ENCODE assay signal across 8 mouse cellular contexts in genomic region chr7:101933300-101933699, GRCm38 (mm10). TPM values are rescaled to one million over a fixed set of nuclear protein-coding genes. Genes with fewer than 3 reads are reported as not detected.
DNase-seq lines count a peak whose midpoint lies in the region; ATAC-seq and TF ChIP-seq lines count a peak whose summit lies in the region.

No protein-coding gene starts in this region.

- H3K36me3 ChIP-seq in heart, embryonic 10.5 days, result 0 out of 2 replicates have a peak, but pooled peaks cover 1% of the 10 kb centered on the region
- H3K36me3 ChIP-seq in C2C12 (ENCODE audit: control insufficient read depth, insufficient read depth), result no peaks in the 10 kb centered on the region
- no peaks in the 10 kb centered on the region for H3K36me3 ChIP-seq in hindbrain, embryonic 11.5 days (ENCODE audit: control insufficient read depth, insufficient read depth, low read length)
- no peaks in the 10 kb centered on the region; the same call in 1 of the 2 replicates for H3K36me3 ChIP-seq in liver, postnatal 0 days (replicated peaks; ENCODE audit: insufficient read depth, low read length)
- no peaks in the 10 kb centered on the region for H3K36me3 ChIP-seq in stomach, embryonic 16.5 days (ENCODE audit: control insufficient read depth, insufficient read depth, low read length)

- peaks cover 44% of the 10 kb centered on the region for H3K79me2 ChIP-seq in C2C12 (ENCODE audit: control insufficient read depth, insufficient read depth)

- peak overlapping the region; percentile 53 for H3K9ac ChIP-seq in hindbrain, embryonic 11.5 days (ENCODE audit: low read depth, low read length)
- H3K9ac ChIP-seq in liver, postnatal 0 days (replicated peaks), result peak overlapping the region; percentile 85
- H3K9ac ChIP-seq in stomach, embryonic 16.5 days (ENCODE audit: low read length), result peak overlapping the region; percentile 87

- no peak for TF ChIP-seq EP300 in liver, postnatal 0 days (IDR thresholded peaks at IDR 0.05; ENCODE audit: low read depth)

- ATAC-seq in hindbrain, embryonic 11.5 days (ENCODE audit: low FRiP score), result peak; percentile 61
- ATAC-seq in liver, postnatal 0 days, result peak; percentile 40
- ATAC-seq in stomach, embryonic 16.5 days (ENCODE audit: insufficient read depth, low FRiP score), result 0 out of 2 replicates have a peak, but pooled peaks have one; percentile 15

- intact Hi-C loops in heart, postnatal 25 days (cut with DNase I), result loop anchor here (5.0 kb wide), 3 partner anchors 34 to 129 kb away; no protein-coding TSS in a partner anchor
- intact Hi-C loops in left cerebral cortex, postnatal 36 days (cut with DNase I), result loop anchor here (1.0 to 5.0 kb wide), 2 partner anchors 27 to 34 kb away; partner anchors contain the start of gene Tomt

- TF ChIP-seq CTCF in C2C12 (IDR thresholded peaks at IDR 0.05; ENCODE audit: control insufficient read depth, insufficient read depth, insufficient read length), result no peak
- TF ChIP-seq CTCF in cortical plate, adult 2 months (IDR thresholded peaks at IDR 0.05; ENCODE audit: extremely low read depth, insufficient read depth, low read length), result no peak
- TF ChIP-seq CTCF in liver, postnatal 0 days (IDR thresholded peaks at IDR 0.05; ENCODE audit: low read depth), result no peak

- H3K4me3 ChIP-seq in heart, embryonic 10.5 days, result peak overlapping the region; percentile 87
- H3K4me3 ChIP-seq in C2C12 (ENCODE audit: insufficient read depth, poor library complexity, severe bottlenecking), result peak overlapping the region; percentile 43
- peak overlapping the region; percentile 57 for H3K4me3 ChIP-seq in cortical plate, adult 2 months (ENCODE audit: insufficient read depth, low read length)
- H3K4me3 ChIP-seq in hindbrain, embryonic 11.5 days (ENCODE audit: low read depth, low read length), result peak overlapping the region; percentile 92
- H3K4me3 ChIP-seq in liver, postnatal 0 days (ENCODE audit: low read depth, low read length), result peak overlapping the region; percentile 77
- peak overlapping the region; percentile 90 for H3K4me3 ChIP-seq in stomach, embryonic 16.5 days (replicated peaks; ENCODE audit: low read length)

- 6% methylated on average over 15 of the region's 15 CpGs for WGBS in heart, embryonic 10.5 days
- WGBS in hindbrain, embryonic 11.5 days, result 8% methylated on average over 15 of the region's 15 CpGs
- 4% methylated on average over 15 of the region's 15 CpGs for WGBS in liver, postnatal 0 days (ENCODE audit: insufficient replicate concordance)
- 3% methylated on average over 15 of the region's 15 CpGs for WGBS in stomach, embryonic 16.5 days

- H3K79me3 ChIP-seq in C2C12 (ENCODE audit: low read depth), result peaks cover 42% of the 10 kb centered on the region

- H3ac ChIP-seq in C2C12 (ENCODE audit: control insufficient read depth, insufficient read length, low read depth), result peak overlapping the region; percentile 53

- DNase-seq in heart, embryonic 10.5 days (ENCODE audit: low spot score), result peak; percentile 77
- DNase-seq in heart, postnatal 25 days (ENCODE audit: low spot score), result no peak
- no peak for DNase-seq in hindbrain, embryonic 11.5 days (ENCODE audit: low spot score)
- DNase-seq in liver, postnatal 0 days, result peak; percentile 42
- DNase-seq in left cerebral cortex, postnatal 36 days (ENCODE audit: low spot score in 2 of 2), result no peak

- H3K27me3 ChIP-seq in heart, embryonic 10.5 days (ENCODE audit: insufficient read depth, poor library complexity, severe bottlenecking), result no peaks in the 10 kb centered on the region
- no peaks in the 10 kb centered on the region for H3K27me3 ChIP-seq in C2C12 (ENCODE audit: control insufficient read depth, insufficient read depth, insufficient read length)
- H3K27me3 ChIP-seq in hindbrain, embryonic 11.5 days (ENCODE audit: control insufficient read depth, insufficient read depth, low read length), result no peaks in the 10 kb centered on the region
- no peaks in the 10 kb centered on the region for H3K27me3 ChIP-seq in liver, postnatal 0 days (ENCODE audit: insufficient read depth, low read length)
- H3K27me3 ChIP-seq in stomach, embryonic 16.5 days (ENCODE audit: control insufficient read depth, insufficient read depth, low read length), result no peaks in the 10 kb centered on the region

- H3K4me2 ChIP-seq in hindbrain, embryonic 11.5 days (replicated peaks; ENCODE audit: low read depth, low read length), result peak overlapping the region; percentile 48
- H3K4me2 ChIP-seq in liver, postnatal 0 days (ENCODE audit: low read depth, low read length), result peak overlapping the region; percentile 96
- H3K4me2 ChIP-seq in stomach, embryonic 16.5 days (ENCODE audit: low read depth, low read length), result peak overlapping the region; percentile 79

- H3K9me3 ChIP-seq in heart, embryonic 10.5 days, result no peaks in the 10 kb centered on the region
- H3K9me3 ChIP-seq in hindbrain, embryonic 11.5 days (ENCODE audit: control insufficient read depth, low read length), result no peaks in the 10 kb centered on the region
- no peaks in the 10 kb centered on the region for H3K9me3 ChIP-seq in liver, postnatal 0 days (ENCODE audit: low read length)
- H3K9me3 ChIP-seq in stomach, embryonic 16.5 days (replicated peaks; ENCODE audit: control insufficient read depth, low read length), result no peaks in the 10 kb centered on the region

- no peak for TF ChIP-seq POLR2A in cortical plate, adult 2 months (IDR thresholded peaks at IDR 0.05; ENCODE audit: extremely low read depth, insufficient read depth, low read length)

- H3K27ac ChIP-seq in heart, embryonic 10.5 days, result peak overlapping the region; percentile 94
- H3K27ac ChIP-seq in cortical plate, adult 2 months (ENCODE audit: insufficient read depth, low read length), result no peak overlapping the region
- H3K27ac ChIP-seq in hindbrain, embryonic 11.5 days (ENCODE audit: low read depth, low read length), result no peak overlapping the region
- peak overlapping the region; percentile 93 for H3K27ac ChIP-seq in liver, postnatal 0 days (ENCODE audit: low read depth)
- H3K27ac ChIP-seq in stomach, embryonic 16.5 days (ENCODE audit: low read length), result peak overlapping the region; percentile 94

- no peaks in the 10 kb centered on the region for H3K4me1 ChIP-seq in heart, embryonic 10.5 days
- H3K4me1 ChIP-seq in cortical plate, adult 2 months (ENCODE audit: control insufficient read depth, insufficient read depth, low read length), result peaks cover 1% of the 10 kb centered on the region
- no peaks in the 10 kb centered on the region for H3K4me1 ChIP-seq in hindbrain, embryonic 11.5 days (replicated peaks; ENCODE audit: control insufficient read depth, insufficient read depth, low read length)
- peaks cover 21% of the 10 kb centered on the region for H3K4me1 ChIP-seq in liver, postnatal 0 days (ENCODE audit: insufficient read depth)
- H3K4me1 ChIP-seq in stomach, embryonic 16.5 days (ENCODE audit: control insufficient read depth, insufficient read depth, low read length), result peaks cover 14% of the 10 kb centered on the region; the same call in 1 of the 2 replicates

TF ChIP-seq in C2C12, 6 proteins besides CTCF, POLR2A, EP300 and RAD21:
- TF ChIP-seq MAX (IDR thresholded peaks at IDR 0.05), result no peak
- no peak for TF ChIP-seq USF1 (IDR thresholded peaks at IDR 0.05; ENCODE audit: low read depth)
- no peak for TF ChIP-seq MYOD1 (IDR thresholded peaks at IDR 0.05; ENCODE audit: control insufficient read depth, insufficient read length, low read depth)
- TF ChIP-seq MYOG (IDR thresholded peaks at IDR 0.05; ENCODE audit: control insufficient read depth, extremely low read depth, insufficient read length), result no peak

RNA-seq across cellular contexts. Expression of gene Lrrc51, which starts 0.4 kb away (rescaled TPM):
- polyA plus RNA-seq in heart, embryonic 10.5 days (2016; fragmentation: Nextera tagmentation; extraction: Ambion mirVana), result 7.6 and 9.4 TPM in 2 replicates
- 1 to 10 TPM; 3.3 to 4.1 TPM for total RNA-seq in heart, postnatal 25 days (2021)
- polyA plus RNA-seq in C2C12 (2012; fragmentation: generic; extraction: Trizol), result 1.7 TPM
- polyA plus RNA-seq in cortical plate, adult 2 months (2012; rRNA removed), result 11.8 and 12.6 TPM in 2 replicates
- polyA plus RNA-seq in hindbrain, embryonic 11.5 days (2014; fragmentation: Nextera tagmentation; extraction: Ambion mirVana), result 11.4 and 12.2 TPM in 2 replicates
- polyA plus RNA-seq in liver, postnatal 0 days (2015; fragmentation: Nextera tagmentation; extraction: Ambion mirVana), result 2.5 and 3.1 TPM in 2 replicates
- polyA plus RNA-seq in stomach, embryonic 16.5 days (2015; fragmentation: Nextera tagmentation; extraction: Ambion mirVana), result 10.3 and 11.5 TPM in 2 replicates
- 1 to 10 TPM; 5.2 to 5.3 TPM for total RNA-seq in left cerebral cortex, postnatal 36 days (2021)

RNA-seq across cellular contexts. Expression of gene Numa1, which starts 0.6 kb away (rescaled TPM):
- polyA plus RNA-seq in heart, embryonic 10.5 days (2016; fragmentation: Nextera tagmentation; extraction: Ambion mirVana), result 58.6 and 59.5 TPM in 2 replicates
- 10 to 100 TPM; 88.4 to 93.0 TPM for total RNA-seq in heart, postnatal 25 days (2021)
- polyA plus RNA-seq in C2C12 (2012; fragmentation: generic; extraction: Trizol), result 80.4 TPM
- 51.6 and 54.9 TPM in 2 replicates for polyA plus RNA-seq in cortical plate, adult 2 months (2012; rRNA removed)
- polyA plus RNA-seq in hindbrain, embryonic 11.5 days (2014; fragmentation: Nextera tagmentation; extraction: Ambion mirVana), result 86.9 and 88.9 TPM in 2 replicates
- 14.1 and 17.2 TPM in 2 replicates for polyA plus RNA-seq in liver, postnatal 0 days (2015; fragmentation: Nextera tagmentation; extraction: Ambion mirVana)
- polyA plus RNA-seq in stomach, embryonic 16.5 days (2015; fragmentation: Nextera tagmentation; extraction: Ambion mirVana), result 60.9 and 64.3 TPM in 2 replicates
- 100 to 1,000 TPM in 1 of 2 experiments, 10 to 100 TPM in 1; 79.2 to 102 TPM for total RNA-seq in left cerebral cortex, postnatal 36 days (2021)

RNA-seq across cellular contexts. Expression of gene Tomt, which starts 27.1 kb away (rescaled TPM):
- 0.41 and 0.63 TPM in 2 replicates for polyA plus RNA-seq in heart, embryonic 10.5 days (2016; fragmentation: Nextera tagmentation; extraction: Ambion mirVana)
- total RNA-seq in heart, postnatal 25 days (2021), result not detected
- polyA plus RNA-seq in C2C12 (2012; fragmentation: generic; extraction: Trizol), result 0.12 TPM
- polyA plus RNA-seq in cortical plate, adult 2 months (2012; rRNA removed), result 0.15 and 0.19 TPM in 2 replicates
- polyA plus RNA-seq in hindbrain, embryonic 11.5 days (2014; fragmentation: Nextera tagmentation; extraction: Ambion mirVana), result 0.48 and 0.89 TPM in 2 replicates
- polyA plus RNA-seq in liver, postnatal 0 days (2015; fragmentation: Nextera tagmentation; extraction: Ambion mirVana), result 0.09 and 0.12 TPM in 2 replicates
- polyA plus RNA-seq in stomach, embryonic 16.5 days (2015; fragmentation: Nextera tagmentation; extraction: Ambion mirVana), result 0.21 and 1.2 TPM in 2 replicates
- under 1 TPM in 1 of 2 experiments, not detected in 1; 0.18 TPM for total RNA-seq in left cerebral cortex, postnatal 36 days (2021)

RNA-seq across cellular contexts. Expression of gene Lamtor1, which starts 27.6 kb away (rescaled TPM):
- polyA plus RNA-seq in heart, embryonic 10.5 days (2016; fragmentation: Nextera tagmentation; extraction: Ambion mirVana), result 169 and 176 TPM in 2 replicates
- total RNA-seq in heart, postnatal 25 days (2021), result 100 to 1,000 TPM; 105 to 111 TPM
- 200 TPM for polyA plus RNA-seq in C2C12 (2012; fragmentation: generic; extraction: Trizol)
- 199 and 213 TPM in 2 replicates for polyA plus RNA-seq in cortical plate, adult 2 months (2012; rRNA removed)
- 127 TPM in 2 replicates for polyA plus RNA-seq in hindbrain, embryonic 11.5 days (2014; fragmentation: Nextera tagmentation; extraction: Ambion mirVana)
- 61.5 and 62.2 TPM in 2 replicates for polyA plus RNA-seq in liver, postnatal 0 days (2015; fragmentation: Nextera tagmentation; extraction: Ambion mirVana)
- polyA plus RNA-seq in stomach, embryonic 16.5 days (2015; fragmentation: Nextera tagmentation; extraction: Ambion mirVana), result 147 and 149 TPM in 2 replicates
- 100 to 1,000 TPM in 1 of 2 experiments, 10 to 100 TPM in 1; 98.0 to 105 TPM for total RNA-seq in left cerebral cortex, postnatal 36 days (2021)

Comparison
In these comparisons a context has a peak if more than half of its experiments do, and no peak if none do; other contexts are left out.
1. DNase-seq: peak in heart, embryonic 10.5 days (single experiment) and liver, postnatal 0 days (single experiment); none in heart, postnatal 25 days (single experiment), hindbrain, embryonic 11.5 days (single experiment) and left cerebral cortex, postnatal 36 days (0 of 2).
2. H3K27ac ChIP-seq: peak in heart, embryonic 10.5 days (single experiment), liver, postnatal 0 days (single experiment) and stomach, embryonic 16.5 days (single experiment); none in cortical plate, adult 2 months (single experiment) and hindbrain, embryonic 11.5 days (single experiment).
3. Peak in every context shown above with its lines, with median percentiles within 50 percentile points of each other: H3K4me3 ChIP-seq, ATAC-seq, H3K4me2 ChIP-seq and H3K9ac ChIP-seq.